Mouse (Mus musculus) stomach, postnatal 0 days (tissue): ENCODE data around the gene Tenm2.
A peak's percentile ranks its signal among the peaks of the same experiment; 100 is the strongest.

Experiments
- CTCF ChIP-seq: IDR thresholded peaks from 2 replicates; pipeline ENCODE4 v1.5.1; 2016; ENCODE audit warnings: antibody characterized with exemption, low read depth, mild to moderate bottlenecking, moderate library complexity
- EP300 ChIP-seq: optimal IDR thresholded peaks from 2 replicates; pipeline ENCODE3; 2016; ENCODE audit warnings: antibody characterized with exemption

- TF ChIP-seq CTCF (peak; percentile 38), EP300 (no peak)
Observed at GRCm38 (mm10) chr11:36254019-36254418, 981.7 kb downstream of the Tenm2 start.
